Mouse (Mus musculus) olfactory bulb, adult 2 months (tissue): ENCODE data around the gene Rcbtb2.

Source experiments
- CTCF ChIP-seq: fragments of 200-500 bp; IDR thresholded peaks from 2 replicates; pipeline ENCODE4 v1.5.1; 2012; ENCODE audit warnings: low read depth, mild to moderate bottlenecking, low read length, moderate library complexity; ENCODE audit not compliant: insufficient read depth
- POLR2A ChIP-seq: fragments of 200-500 bp; IDR thresholded peaks from 2 replicates; pipeline ENCODE4 v1.6.1; 2012; ENCODE audit warnings: mild to moderate bottlenecking, low read depth, low read length, moderate library complexity; ENCODE audit not compliant: insufficient read depth

DNA sequence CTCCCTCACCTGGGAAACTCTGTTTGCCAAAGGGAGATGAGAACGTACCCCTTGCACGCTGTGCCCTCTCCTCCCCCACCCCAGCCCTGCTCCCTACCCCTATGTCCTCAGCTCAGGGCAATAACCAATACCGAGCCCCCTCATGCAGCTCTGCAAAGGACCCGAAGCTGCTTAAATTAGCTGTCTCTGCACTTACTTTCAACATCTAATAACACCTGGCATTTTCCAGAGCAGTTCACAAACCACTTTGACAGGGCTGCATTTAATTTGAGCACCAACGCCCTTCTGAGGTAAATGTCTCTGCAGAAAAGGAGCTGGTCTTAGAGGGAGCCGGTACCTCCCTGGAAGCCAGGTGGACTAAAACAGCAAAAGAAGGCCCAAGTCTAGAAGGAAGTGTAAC lies 3.4 kb upstream of the Rcbtb2 start:
- TF ChIP-seq CTCF (no peak), POLR2A (no peak)
